Mouse (Mus musculus) erythroblast, embryonic 14.5 days (primary cell): ENCODE results near the gene B3gnt4. TPM values are rescaled to one million over a fixed set of nuclear protein-coding genes. Genes with fewer than 3 reads are reported as not detected.

Experiments
- H3K27me3 ChIP-seq: 2 replicates; pipeline ENCODE4 v1.6.1; 2012; ENCODE audit warnings: inconsistent platforms; ENCODE audit not compliant: control insufficient read depth
- H3K36me3 ChIP-seq: 2 replicates; pipeline ENCODE4 v1.6.1; 2012; ENCODE audit warnings: mild to moderate bottlenecking, inconsistent platforms; ENCODE audit not compliant: control insufficient read depth
- H3K4me1 ChIP-seq: 2 replicates; pipeline ENCODE4 v1.6.1; 2012; ENCODE audit warnings: inconsistent platforms; ENCODE audit not compliant: control insufficient read depth
- H3K4me3 ChIP-seq: replicated peaks from 2 replicates; pipeline ENCODE3; 2012; ENCODE audit warnings: moderate library complexity, mild to moderate bottlenecking, inconsistent platforms
- H3K9me3 ChIP-seq: 2 replicates; pipeline ENCODE4 v1.6.1; 2012; ENCODE audit warnings: low read length, inconsistent platforms, mixed read lengths; ENCODE audit not compliant: control insufficient read depth
- GATA1 ChIP-seq: IDR thresholded peaks from 2 replicates; pipeline ENCODE4 v1.6.1; 2012; ENCODE audit warnings: low read length, inconsistent platforms, mixed read lengths
- TAL1 ChIP-seq: IDR thresholded peaks from 3 replicates; pipeline ENCODE4 v1.6.1; 2012; ENCODE audit warnings: low read length, inconsistent platforms, mixed read lengths
- polyA plus RNA-seq: library from polyadenylated mRNA; stranded (reverse); fragments of >175 nt; gene quantifications from 2 replicates; pipeline ENCODE4 v1.2.3, GENCODE M21; 2012

Gene B3gnt4
- polyA plus RNA-seq = not detected in 2 replicates

DNA sequence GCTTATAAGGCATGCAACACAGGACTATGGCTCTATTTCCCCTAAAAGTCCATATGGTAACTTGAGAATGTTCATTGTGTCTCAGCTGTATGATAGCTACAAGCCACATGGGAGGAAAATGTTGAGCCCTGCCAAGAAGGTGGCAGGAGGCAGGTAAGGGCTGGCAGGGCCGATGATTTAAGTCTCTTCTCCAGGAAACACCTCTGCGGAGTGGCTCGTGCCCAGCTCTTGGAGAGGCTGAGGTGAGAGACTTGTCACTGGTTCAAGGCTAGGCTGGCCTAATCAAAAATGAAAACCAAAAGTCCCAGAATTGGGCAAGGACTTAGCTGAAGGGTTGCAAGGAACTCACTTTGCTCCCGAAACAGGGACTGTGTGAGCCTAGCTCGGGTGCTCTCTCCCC is at the start of gene B3gnt4:
B3gnt4 (plus strand) TSS at position 301 of the 400 bp plus-strand sequence.
- H3K4me3 ChIP-seq = no peak within 1 kb of the TSS
- no peaks in the 10 kb centered on the region for H3K9me3 ChIP-seq
- H3K36me3 ChIP-seq = peaks cover 20% of the 10 kb centered on the region
- TF ChIP-seq TAL1 = no peak
- TF ChIP-seq GATA1 = no peak
- peaks cover 28% of the 10 kb centered on the region for H3K4me1 ChIP-seq
- H3K27me3 ChIP-seq = peaks cover 47% of the 10 kb centered on the region

DNA sequence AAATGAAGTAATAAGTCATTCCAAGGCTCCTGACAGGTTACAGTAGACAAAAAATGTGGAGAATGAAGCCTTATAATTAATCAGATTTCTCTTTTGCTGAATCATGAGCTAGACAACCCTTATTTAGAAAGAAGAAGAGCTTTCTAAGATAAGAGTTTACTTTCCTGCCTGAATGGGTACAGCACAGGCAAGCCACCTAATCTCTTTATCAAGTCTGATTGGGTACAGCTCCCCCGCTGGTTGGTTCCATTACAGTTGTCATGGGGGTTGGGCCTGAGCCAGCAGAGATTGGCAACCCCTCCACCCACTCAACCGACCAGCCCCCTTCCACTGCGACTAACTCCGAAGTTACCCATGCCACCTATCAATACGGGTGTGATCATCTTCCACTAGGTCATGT is 48.8 kb upstream of the B3gnt4 start:
- no peaks in the 10 kb centered on the region for H3K27me3 ChIP-seq
- TF ChIP-seq TAL1 (no peak), GATA1 (no peak)
- H3K9me3 ChIP-seq = no peaks in the 10 kb centered on the region
- no peaks in the 10 kb centered on the region; the same call in 1 of the 2 replicates for H3K4me1 ChIP-seq
- no peak overlapping the region for H3K4me3 ChIP-seq
- no peaks in the 10 kb centered on the region for H3K36me3 ChIP-seq

DNA sequence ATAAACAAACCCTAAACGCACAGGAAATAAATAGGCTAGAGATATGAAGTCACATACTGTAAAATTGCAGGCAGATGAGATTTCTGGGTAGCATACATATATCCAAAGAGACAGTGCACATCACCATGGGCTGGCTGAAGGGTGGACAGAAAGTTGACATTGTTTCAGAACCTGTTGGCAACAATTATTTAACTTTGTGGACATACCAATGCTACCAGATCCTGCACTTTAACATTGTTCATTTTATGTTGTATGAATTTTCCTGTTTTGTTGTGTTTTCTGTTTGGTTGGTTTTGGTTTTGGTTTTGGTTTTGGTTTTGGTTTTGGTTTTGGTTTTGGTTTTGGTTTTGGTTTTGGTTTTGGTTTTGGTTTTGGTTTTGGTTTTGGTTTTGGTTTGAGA is 45.6 kb upstream of the B3gnt4 start:
- H3K27me3 ChIP-seq = peaks cover under 1% of the 10 kb centered on the region; the same call in 1 of the 2 replicates
- no peaks in the 10 kb centered on the region for H3K9me3 ChIP-seq
- no peaks in the 10 kb centered on the region; the same call in 1 of the 2 replicates for H3K4me1 ChIP-seq
- TF ChIP-seq TAL1 (no peak), GATA1 (no peak)
- H3K36me3 ChIP-seq = no peaks in the 10 kb centered on the region
- no peak overlapping the region for H3K4me3 ChIP-seq

DNA sequence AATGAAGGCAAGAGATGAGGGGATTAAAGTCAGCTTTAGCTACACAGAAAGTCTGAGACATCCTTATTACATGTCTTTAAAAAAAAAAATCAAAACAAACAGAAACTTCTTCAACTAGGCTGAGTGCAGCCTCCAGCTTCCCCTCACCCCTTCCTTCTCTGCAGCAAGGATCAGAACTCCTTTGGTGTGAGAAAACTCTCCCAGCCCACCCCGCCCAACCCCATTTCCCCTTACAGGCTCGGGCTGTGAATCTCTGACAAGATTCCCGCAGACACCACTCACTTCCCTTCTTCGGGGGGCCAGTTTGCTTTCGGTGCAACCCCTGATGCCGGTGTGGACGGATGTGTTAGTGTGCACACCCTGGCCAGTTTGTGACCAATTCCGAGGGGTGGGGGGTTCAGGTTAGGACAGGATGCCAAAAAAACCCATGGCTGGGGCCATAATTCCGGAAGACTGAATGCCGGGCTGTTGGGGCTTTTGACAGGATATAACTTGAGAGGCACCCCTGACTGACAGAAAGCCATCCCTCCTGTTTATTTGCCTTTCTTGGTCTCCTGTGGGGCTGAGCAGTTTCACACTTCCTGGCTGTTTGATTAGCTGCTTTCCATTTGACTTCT is 39.4 kb upstream of the B3gnt4 start:
- peaks cover 20% of the 10 kb centered on the region for H3K27me3 ChIP-seq
- TF ChIP-seq GATA1 (no peak), TAL1 (no peak)
- no peaks in the 10 kb centered on the region for H3K9me3 ChIP-seq
- no peaks in the 10 kb centered on the region for H3K4me1 ChIP-seq
- H3K4me3 ChIP-seq = no peak overlapping the region
- no peaks in the 10 kb centered on the region for H3K36me3 ChIP-seq

DNA sequence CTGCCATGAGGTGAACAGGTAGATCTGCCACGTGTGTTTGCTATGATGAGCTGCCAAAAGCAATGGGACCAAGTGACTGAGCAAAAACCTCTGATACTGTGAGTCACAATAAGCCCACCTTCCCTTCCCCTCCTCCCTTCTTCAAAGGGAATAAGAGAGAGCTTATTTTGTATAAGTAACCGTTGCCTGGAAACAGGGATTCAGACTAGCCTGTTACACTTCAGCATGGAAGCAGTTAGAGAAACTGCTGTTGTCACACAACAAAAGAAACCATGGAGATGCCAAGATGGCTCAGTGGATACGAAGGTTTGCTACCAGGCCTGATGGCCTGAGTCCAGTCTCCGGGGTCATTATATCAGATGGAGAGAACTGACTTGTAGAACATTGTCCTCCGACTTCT is 36.4 kb upstream of the B3gnt4 start:
- Histone ChIP-seq H3K9me3 (no peaks in the 10 kb centered on the region), H3K4me1 (no peaks in the 10 kb centered on the region), H3K27me3 (peaks cover 20% of the 10 kb centered on the region), H3K36me3 (no peaks in the 10 kb centered on the region), H3K4me3 (no peak overlapping the region)
- TF ChIP-seq TAL1 (no peak), GATA1 (no peak)

DNA sequence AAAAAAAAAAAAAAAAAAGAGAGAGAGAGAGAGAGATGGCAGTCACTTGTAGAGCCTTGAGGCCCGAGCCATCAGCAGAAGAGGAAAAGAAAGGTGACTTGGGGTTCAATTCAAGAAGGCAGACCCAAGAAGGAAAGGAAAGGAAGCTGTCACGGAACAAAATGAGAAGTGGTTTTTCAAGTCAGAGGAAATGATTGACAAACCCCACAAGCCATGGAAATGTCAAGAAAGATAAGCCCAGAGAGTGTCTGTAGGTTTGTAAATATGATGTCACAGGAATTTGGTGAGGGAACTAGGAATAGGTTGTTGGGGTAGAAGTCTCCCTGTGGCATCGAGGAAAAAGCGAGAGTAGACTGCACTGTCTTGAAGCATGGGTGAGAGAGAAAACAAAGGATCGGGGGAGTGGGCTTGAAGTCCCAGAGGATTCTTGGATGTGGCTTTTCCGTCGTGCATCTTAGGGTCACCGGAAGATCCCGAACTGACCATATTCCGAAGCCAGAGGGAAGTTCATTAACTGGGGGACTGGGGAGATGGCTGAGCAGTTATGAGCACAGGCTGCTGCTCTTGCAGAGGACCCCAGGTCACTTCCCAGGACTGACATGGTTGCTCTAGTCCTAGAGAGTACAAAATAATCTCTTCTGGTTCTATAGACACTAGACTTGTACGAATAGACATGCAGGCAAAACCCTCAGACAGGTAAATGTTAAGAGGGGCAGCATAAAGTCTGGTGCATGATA is 22.4 kb upstream of the B3gnt4 start:
- no peak overlapping the region for H3K4me3 ChIP-seq
- no peaks in the 10 kb centered on the region for H3K4me1 ChIP-seq
- H3K27me3 ChIP-seq = peaks cover 17% of the 10 kb centered on the region
- TF ChIP-seq TAL1 (no peak), GATA1 (no peak)
- no peaks in the 10 kb centered on the region for H3K36me3 ChIP-seq
- no peaks in the 10 kb centered on the region for H3K9me3 ChIP-seq

DNA sequence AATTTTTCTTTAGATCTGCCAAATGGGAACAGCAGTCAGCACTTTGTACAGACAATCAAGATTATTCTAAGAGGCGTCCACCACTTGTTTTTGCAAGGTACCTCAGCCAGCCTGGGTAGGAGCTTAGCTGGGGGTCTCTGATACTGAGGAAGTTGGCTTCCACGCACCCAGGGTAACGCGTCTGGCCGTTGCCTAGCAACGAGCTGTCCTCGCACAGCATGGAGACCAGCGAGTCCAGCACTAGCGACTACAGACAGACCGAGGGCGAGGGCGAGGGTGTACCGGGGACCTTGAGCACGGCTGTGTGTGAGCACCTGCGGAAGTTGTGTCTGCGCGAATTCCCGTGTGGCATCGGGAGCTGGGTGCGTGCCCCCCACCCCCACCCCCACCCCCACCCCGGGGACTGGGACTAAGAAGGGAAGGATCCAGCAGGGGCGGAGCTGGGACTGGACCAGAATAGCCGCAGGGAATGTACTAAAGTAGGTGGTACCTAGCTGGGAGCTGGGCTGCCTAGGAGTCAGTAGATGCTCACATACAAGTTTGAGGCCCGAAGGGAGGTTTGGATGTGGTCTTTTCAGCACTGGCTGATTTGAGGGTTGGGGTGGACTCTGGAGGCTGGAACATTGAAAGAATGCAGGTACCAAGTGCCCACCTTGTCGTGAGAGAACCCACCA is 21.0 kb upstream of the B3gnt4 start, which contains the start of the genes Lrrc43 and Il31:
Lrrc43 (plus strand) TSS at position 194 of the 674 bp plus-strand sequence.
Il31 (minus strand) TSS at position 378 of the 674 bp plus-strand sequence.
- no peaks in the 10 kb centered on the region for H3K9me3 ChIP-seq
- no peak within 1 kb of the TSS for H3K4me3 ChIP-seq
- H3K4me1 ChIP-seq = no peaks in the 10 kb centered on the region
- H3K27me3 ChIP-seq = peaks cover 17% of the 10 kb centered on the region
- no peaks in the 10 kb centered on the region for H3K36me3 ChIP-seq
- TF ChIP-seq GATA1 (no peak), TAL1 (no peak)

DNA sequence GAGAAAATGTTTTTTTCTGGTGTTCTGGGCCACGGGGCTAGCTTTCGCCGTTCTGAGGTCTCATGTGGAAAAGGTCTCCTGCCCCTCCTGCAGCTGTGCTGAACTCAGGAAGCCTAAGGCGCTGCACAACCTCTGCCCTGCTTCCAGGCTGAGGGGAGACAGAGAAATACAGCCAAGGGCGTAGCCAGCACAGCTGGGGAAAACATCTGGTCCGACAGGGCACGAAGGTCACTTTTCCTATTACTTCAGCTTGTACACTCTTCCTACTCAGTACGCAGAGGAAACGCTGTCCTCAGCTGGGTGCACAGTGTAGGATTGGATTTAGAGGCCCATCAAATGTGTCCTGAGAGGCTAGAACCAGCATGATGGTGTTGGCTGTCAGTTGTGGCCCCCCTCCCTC is 20.3 kb upstream of the B3gnt4 start:
- Histone ChIP-seq H3K4me1 (no peaks in the 10 kb centered on the region), H3K27me3 (peaks cover 17% of the 10 kb centered on the region), H3K4me3 (no peak overlapping the region), H3K36me3 (no peaks in the 10 kb centered on the region), H3K9me3 (no peaks in the 10 kb centered on the region)
- TF ChIP-seq TAL1 = no peak
- no peak for TF ChIP-seq GATA1

DNA sequence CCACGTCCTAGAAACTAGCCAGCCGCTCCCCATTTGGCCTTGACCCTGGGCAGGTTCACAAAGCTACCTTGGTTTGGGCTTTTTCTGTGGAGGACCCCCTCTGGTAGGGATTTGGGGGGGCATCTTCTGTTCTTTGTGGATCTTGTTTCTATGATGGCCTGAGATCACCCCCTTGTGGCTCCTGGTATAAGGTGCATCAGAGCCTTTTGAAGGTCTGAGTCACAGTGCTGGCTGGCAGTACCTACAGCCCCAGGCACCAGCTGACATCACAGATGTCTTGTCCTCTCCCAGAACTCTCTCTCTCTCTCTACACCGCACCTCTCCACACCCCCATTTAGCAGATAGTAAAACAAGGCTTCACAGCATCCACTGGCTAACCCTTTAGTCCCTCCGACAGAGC is 10.5 kb upstream of the B3gnt4 start:
- Histone ChIP-seq H3K27me3 (peaks cover 29% of the 10 kb centered on the region), H3K4me3 (no peak overlapping the region), H3K9me3 (no peaks in the 10 kb centered on the region), H3K36me3 (no peaks in the 10 kb centered on the region), H3K4me1 (peaks cover 6% of the 10 kb centered on the region)
- TF ChIP-seq GATA1 (no peak), TAL1 (no peak)
